In genomic region chr4:62881824-62882223, GRCm38 (mm10) we compare ENCODE assay signal across 16 mouse cellular contexts.
DNase-seq lines count a peak whose midpoint lies in the region; ATAC-seq and TF ChIP-seq lines count a peak whose summit lies in the region.
"Had no signal": no experiment of that assay in that cellular context is flagged by ENCODE, and none has a peak within 500 bp of the region (broad histone marks: within the 10 kb centered on the region; RNA-seq: fewer than 3 reads in every experiment).

No protein-coding gene starts in this region.

- 70% methylated on average over 11 of the region's 11 CpGs for WGBS in heart, adult 2 months
- WGBS in stomach, postnatal 0 days = 78% methylated on average over 10 of the region's 11 CpGs

- H3K36me3 ChIP-seq in heart, adult 2 months (ENCODE audit: control insufficient read depth, insufficient read depth, low read length) = no peaks in the 10 kb centered on the region
- H3K36me3 ChIP-seq in testis, adult 2 months (ENCODE audit: control insufficient read depth, insufficient read depth, low read length) = no peaks in the 10 kb centered on the region
- no peaks in the 10 kb centered on the region for H3K36me3 ChIP-seq in stomach, postnatal 0 days (ENCODE audit: control insufficient read depth, insufficient read depth, low read length)
- H3K36me3 ChIP-seq: heart, embryonic 12.5 days; hindbrain, embryonic 10.5 days; midbrain, embryonic 15.5 days had no signal

- H3K4me3 ChIP-seq in heart, adult 2 months = no peak overlapping the region
- H3K4me3 ChIP-seq in testis, adult 2 months (ENCODE audit: control insufficient read depth, low read depth, low read length) = no peak overlapping the region
- no peak overlapping the region for H3K4me3 ChIP-seq in stomach, postnatal 0 days (ENCODE audit: low read depth, low read length)
- H3K4me3 ChIP-seq: heart, embryonic 12.5 days; hindbrain, embryonic 10.5 days; midbrain, embryonic 15.5 days had no signal

- H3K79me2 ChIP-seq in heart, adult 2 months (replicated peaks; ENCODE audit: control insufficient read depth, insufficient read depth, low read length) = no peaks in the 10 kb centered on the region

- no peak overlapping the region for H3K9ac ChIP-seq in heart, adult 2 months (ENCODE audit: low read depth, low read length)
- H3K9ac ChIP-seq in stomach, postnatal 0 days (ENCODE audit: low read length) = no peak overlapping the region
- H3K9ac ChIP-seq: heart, embryonic 12.5 days; midbrain, embryonic 15.5 days had no signal

- peaks cover 3% of the 10 kb centered on the region for H3K4me1 ChIP-seq in heart, adult 2 months (ENCODE audit: control insufficient read depth, insufficient read depth, low read length)
- H3K4me1 ChIP-seq in testis, adult 2 months (ENCODE audit: control insufficient read depth, insufficient read depth, low read length) = no peaks in the 10 kb centered on the region
- no peaks in the 10 kb centered on the region for H3K4me1 ChIP-seq in stomach, postnatal 0 days (replicated peaks; ENCODE audit: control insufficient read depth, insufficient read depth)
- H3K4me1 ChIP-seq: heart, embryonic 12.5 days; hindbrain, embryonic 10.5 days; midbrain, embryonic 15.5 days had no signal

- H3K4me2 ChIP-seq in stomach, postnatal 0 days (replicated peaks; ENCODE audit: low read depth) = no peak overlapping the region
- H3K4me2 ChIP-seq: heart, embryonic 12.5 days; midbrain, embryonic 15.5 days had no signal

- TF ChIP-seq POLR2A in heart, adult 2 months (IDR thresholded peaks at IDR 0.05; ENCODE audit: insufficient read depth, low read depth, low read length) = no peak
- TF ChIP-seq POLR2A in testis, adult 2 months (IDR thresholded peaks at IDR 0.05; ENCODE audit: control insufficient read depth, low read depth, low read length) = no peak

- no peak for ATAC-seq in stomach, postnatal 0 days (ENCODE audit: low FRiP score, low TSS enrichment)
- ATAC-seq: midbrain, embryonic 15.5 days had no signal

- no peaks in the 10 kb centered on the region for H3K27me3 ChIP-seq in heart, adult 2 months (ENCODE audit: control insufficient read depth, insufficient read depth, low read length)
- H3K27me3 ChIP-seq in testis, adult 2 months (ENCODE audit: control insufficient read depth, insufficient read depth, low read length) = no peaks in the 10 kb centered on the region
- H3K27me3 ChIP-seq in stomach, postnatal 0 days (ENCODE audit: control insufficient read depth, insufficient read depth, low read length) = no peaks in the 10 kb centered on the region
- H3K27me3 ChIP-seq: midbrain, embryonic 15.5 days had no signal

- H3K9me3 ChIP-seq in stomach, postnatal 0 days (ENCODE audit: control insufficient read depth, low read length) = no peaks in the 10 kb centered on the region
- H3K9me3 ChIP-seq: heart, embryonic 12.5 days; hindbrain, embryonic 10.5 days; midbrain, embryonic 15.5 days had no signal

- intact Hi-C loops in heart, adult 2 months (cut with DNase I) = loop anchor here (2.0 to 5.0 kb wide), 2 partner anchors 60 to 101 kb away; no protein-coding TSS in a partner anchor
- intact Hi-C loops in gastrocnemius, postnatal 14 days (cut with DNase I; ENCODE audit: low total_unique reads) = no loop called here

- no peak overlapping the region for H3K27ac ChIP-seq in heart, adult 2 months
- no peak overlapping the region for H3K27ac ChIP-seq in testis, adult 2 months (ENCODE audit: control insufficient read depth, insufficient read depth, low read depth, low read length)
- no peak overlapping the region for H3K27ac ChIP-seq in stomach, postnatal 0 days (replicated peaks)
- H3K27ac ChIP-seq: hindbrain, embryonic 10.5 days; midbrain, embryonic 15.5 days had no signal

- DNase-seq in heart, adult 2 months = no peak
- no peak for DNase-seq in heart, adult 8-10 months (ENCODE audit: low spot score)
- DNase-seq in testis, postnatal 14 days (ENCODE audit: low spot score) = no peak
- DNase-seq in WW6 (ENCODE audit: low read depth, low spot score) = peak; percentile 9
- DNase-seq in stomach, postnatal 0 days (ENCODE audit: low spot score) = no peak
- DNase-seq in gastrocnemius, postnatal 14 days = no peak
- no peak for DNase-seq in embryo, embryonic 10 days (ENCODE audit: low spot score)
- DNase-seq: adrenal gland, adult 2 months; cerebellum, adult 11 months; layer of hippocampus, postnatal 36 days; lung, postnatal 4 days; right cerebral cortex, postnatal 4 days had no signal

- no peak for TF ChIP-seq EP300 in heart, adult 2 months (IDR thresholded peaks at IDR 0.05; ENCODE audit: insufficient read depth, low read depth, low read length)
- no peak for TF ChIP-seq EP300 in stomach, postnatal 0 days (optimal IDR thresholded peaks at IDR 0.05)

- TF ChIP-seq CTCF in heart, adult 2 months (IDR thresholded peaks at IDR 0.05) = peak; percentile 45
- TF ChIP-seq CTCF in testis, adult 2 months (IDR thresholded peaks at IDR 0.05; ENCODE audit: control insufficient read depth, insufficient read depth, insufficient replicate concordance, low read depth, low read length) = peak; percentile 76; the same call in 1 of the 2 replicates
- TF ChIP-seq CTCF in stomach, postnatal 0 days (IDR thresholded peaks at IDR 0.05; ENCODE audit: low read depth) = peak; percentile 46
